Mouse (Mus musculus) lung, embryonic 15.5 days (tissue): Measurements from ENCODE around the gene Kxd1. TPM values are rescaled to one million over a fixed set of nuclear protein-coding genes. Genes with fewer than 3 reads are reported as not detected.
A peak's percentile ranks its signal among the peaks of the same experiment; 100 is the strongest.

Source experiments
- ATAC-seq: fragments of 200-750 bp; cut with Nextera tagmentation; 2 replicates; pipeline ENCODE4 v1.8.0; 2017; ENCODE audit warnings: moderate number of reproducible peaks, borderline replicate concordance; ENCODE audit not compliant: low FRiP score, low TSS enrichment; ENCODE audit errors: extremely low read depth
- H3K27ac ChIP-seq: fragments of 300-500 bp; sonication (generic); 2 replicates; pipeline ENCODE4 v1.5.1; 2015; ENCODE audit warnings: moderate library complexity, mild to moderate bottlenecking, inconsistent platforms
- H3K27me3 ChIP-seq: fragments of 300-500 bp; sonication (generic); 2 replicates; pipeline ENCODE4 v1.6.1; 2015; ENCODE audit warnings: inconsistent platforms
- H3K36me3 ChIP-seq: fragments of 300-500 bp; sonication (generic); 2 replicates; pipeline ENCODE4 v1.6.1; 2015; ENCODE audit warnings: inconsistent platforms
- H3K4me1 ChIP-seq: fragments of 300-500 bp; sonication (generic); 2 replicates; pipeline ENCODE4 v1.6.1; 2015; ENCODE audit warnings: inconsistent platforms
- H3K4me2 ChIP-seq: fragments of 300-500 bp; sonication (generic); 2 replicates; pipeline ENCODE4 v1.6.1; 2015; ENCODE audit warnings: inconsistent platforms, mild to moderate bottlenecking, moderate library complexity
- H3K4me3 ChIP-seq: fragments of 300-500 bp; sonication (generic); 2 replicates; pipeline ENCODE4 v1.5.1; 2015; ENCODE audit warnings: mild to moderate bottlenecking, inconsistent platforms
- H3K9ac ChIP-seq: fragments of 300-500 bp; sonication (generic); 2 replicates; pipeline ENCODE4 v1.6.1; 2015; ENCODE audit warnings: inconsistent platforms
- H3K9me3 ChIP-seq: fragments of 300-500 bp; sonication (generic); 2 replicates; pipeline ENCODE4 v1.6.1; 2016; ENCODE audit warnings: inconsistent platforms
- whole genome bisulfite sequencing: fragments of 180-500 bp; shearing (Covaris S2); methylation state at CpG from one replicate; pipeline ENCODE4 v1.1.7; 2015; 5-methylcytosine and 5-hydroxymethylcytosine counted together
- polyA plus RNA-seq: library from polyadenylated mRNA; unstranded; fragments of >200 nt; fragmentation: Nextera tagmentation; extraction: Ambion mirVana; gene quantifications from 2 replicates; pipeline ENCODE4 v1.2.1, GENCODE M21; 2015

Kxd1 gene
- polyA plus RNA-seq, 1 experiment from 2014 or later = 54.4 TPM

- H3K9ac ChIP-seq = peak overlapping the region; percentile 41; the same call in 1 of the 2 replicates
- no peak overlapping the region for H3K27ac ChIP-seq
- no peaks in the 10 kb centered on the region for H3K36me3 ChIP-seq
- H3K4me2 ChIP-seq = peak overlapping the region; percentile 82
- peaks cover 50% of the 10 kb centered on the region for H3K4me1 ChIP-seq
- peaks cover 93% of the 10 kb centered on the region for H3K27me3 ChIP-seq
- no peak for ATAC-seq
- no peaks in the 10 kb centered on the region for H3K9me3 ChIP-seq
- WGBS = 12% methylated on average over 12 of the region's 12 CpGs
- peak overlapping the region; percentile 54 for H3K4me3 ChIP-seq
These were observed 32.0 kb downstream of the Kxd1 start for GRCm38 (mm10) chr8:70495771-70496062.

GRCm38 (mm10) chr8:70495001-70495770, 32.6 kb downstream of the Kxd1 start:
- H3K9ac ChIP-seq = peak overlapping the region; percentile 41
- no peak for ATAC-seq
- H3K9me3 ChIP-seq = no peaks in the 10 kb centered on the region
- H3K36me3 ChIP-seq = no peaks in the 10 kb centered on the region
- H3K27ac ChIP-seq = no peak overlapping the region
- H3K27me3 ChIP-seq = peaks cover 93% of the 10 kb centered on the region
- H3K4me1 ChIP-seq = peaks cover 50% of the 10 kb centered on the region
- H3K4me3 ChIP-seq = peak overlapping the region; percentile 54
- peak overlapping the region; percentile 82 for H3K4me2 ChIP-seq
- WGBS = 5% methylated on average over 21 of the region's 21 CpGs

- peaks cover 53% of the 10 kb centered on the region for H3K4me1 ChIP-seq
- H3K4me3 ChIP-seq = peak overlapping the region; percentile 54
- H3K9me3 ChIP-seq = no peaks in the 10 kb centered on the region
- 1% methylated on average over 27 of the region's 28 CpGs for WGBS
- 0 out of 2 replicates have a peak overlapping the region, but pooled peaks have one; percentile 21 for H3K27ac ChIP-seq
- H3K36me3 ChIP-seq = no peaks in the 10 kb centered on the region
- peaks cover 95% of the 10 kb centered on the region for H3K27me3 ChIP-seq
- no peak for ATAC-seq
- peak overlapping the region; percentile 41 for H3K9ac ChIP-seq
- H3K4me2 ChIP-seq = peak overlapping the region; percentile 82
These were observed 33.3 kb downstream of the Kxd1 start for GRCm38 (mm10) chr8:70494416-70494945.

GRCm38 (mm10) chr8:70493692-70494415, 33.9 kb downstream of the Kxd1 start:
- peaks cover 97% of the 10 kb centered on the region for H3K27me3 ChIP-seq
- H3K9ac ChIP-seq = peak overlapping the region; percentile 63
- H3K36me3 ChIP-seq = no peaks in the 10 kb centered on the region
- peak overlapping the region; percentile 97 for H3K27ac ChIP-seq
- no peaks in the 10 kb centered on the region for H3K9me3 ChIP-seq
- peak overlapping the region; percentile 82 for H3K4me2 ChIP-seq
- H3K4me1 ChIP-seq = peaks cover 59% of the 10 kb centered on the region
- ATAC-seq = no peak
- peak overlapping the region; percentile 54 for H3K4me3 ChIP-seq
- under 1% methylated on average over 44 of the region's 47 CpGs for WGBS

GRCm38 (mm10) chr8:70492664-70493640, 34.8 kb downstream of the Kxd1 start, which contains the start of gene Crlf1:
TSS of gene Crlf1 (plus strand) at chr8:70493158.
- peak within 1 kb of the TSS; percentile 97 for H3K27ac ChIP-seq
- WGBS = under 1% methylated on average over 53 of the region's 93 CpGs

GRCm38 (mm10) chr8:70490880-70491495, 36.8 kb downstream of the Kxd1 start:
- H3K4me1 ChIP-seq = peaks cover 81% of the 10 kb centered on the region
- H3K27ac ChIP-seq = peak overlapping the region; percentile 97
- no peaks in the 10 kb centered on the region for H3K36me3 ChIP-seq
- 5% methylated on average over 20 of the region's 20 CpGs for WGBS
- no peak for ATAC-seq
- H3K27me3 ChIP-seq = peaks cover 98% of the 10 kb centered on the region
- H3K9ac ChIP-seq = no peak overlapping the region
- H3K4me2 ChIP-seq = peak overlapping the region; percentile 82
- H3K9me3 ChIP-seq = no peaks in the 10 kb centered on the region
- H3K4me3 ChIP-seq = peak overlapping the region; percentile 54; the same call in 1 of the 2 replicates

More at GRCm38 (mm10) chr8:70492664-70493640, 34.8 kb downstream of the Kxd1 start, which contains the start of gene Crlf1:
- H3K9ac ChIP-seq = peak within 1 kb of the TSS; percentile 63
- H3K4me2 ChIP-seq = peak within 1 kb of the TSS; percentile 82
- H3K4me1 ChIP-seq = peaks cover 68% of the 10 kb centered on the region
- ATAC-seq = peak; percentile 16; the same call in 1 of the 2 replicates
- H3K9me3 ChIP-seq = no peaks in the 10 kb centered on the region
- H3K27me3 ChIP-seq = peaks cover 97% of the 10 kb centered on the region
- no peaks in the 10 kb centered on the region for H3K36me3 ChIP-seq
- H3K4me3 ChIP-seq = peak within 1 kb of the TSS; percentile 54

GRCm38 (mm10) chr8:70490061-70490879, 37.5 kb downstream of the Kxd1 start:
- 14% methylated on average over 10 of the region's 10 CpGs for WGBS
- Histone ChIP-seq H3K4me1 (peaks cover 74% of the 10 kb centered on the region), H3K27me3 (peaks cover 98% of the 10 kb centered on the region), H3K4me3 (peak overlapping the region; percentile 54; the same call in 1 of the 2 replicates), H3K4me2 (peak overlapping the region; percentile 82), H3K9ac (peak overlapping the region; percentile 33; the same call in 1 of the 2 replicates), H3K36me3 (no peaks in the 10 kb centered on the region), H3K27ac (peak overlapping the region; percentile 97), H3K9me3 (no peaks in the 10 kb centered on the region)
- no peak for ATAC-seq

- WGBS = under 1% methylated on average over 35 of the region's 41 CpGs
- Histone ChIP-seq H3K4me3 (peak overlapping the region; percentile 32), H3K4me2 (peak overlapping the region; percentile 82), H3K27me3 (peaks cover 98% of the 10 kb centered on the region), H3K36me3 (no peaks in the 10 kb centered on the region), H3K4me1 (peaks cover 71% of the 10 kb centered on the region), H3K27ac (peak overlapping the region; percentile 97), H3K9ac (peak overlapping the region; percentile 33), H3K9me3 (no peaks in the 10 kb centered on the region)
- ATAC-seq = no peak
These were observed 38.2 kb downstream of the Kxd1 start for GRCm38 (mm10) chr8:70489576-70489975.

- ATAC-seq = no peak
- Histone ChIP-seq H3K27ac (peak overlapping the region; percentile 97), H3K4me1 (peaks cover 76% of the 10 kb centered on the region), H3K27me3 (peaks cover 98% of the 10 kb centered on the region), H3K9me3 (no peaks in the 10 kb centered on the region), H3K36me3 (no peaks in the 10 kb centered on the region), H3K4me2 (peak overlapping the region; percentile 82), H3K9ac (peak overlapping the region; percentile 33), H3K4me3 (peak overlapping the region; percentile 32)
- 2% methylated on average over 14 of the region's 14 CpGs for WGBS
These were observed 38.8 kb downstream of the Kxd1 start for GRCm38 (mm10) chr8:70488931-70489470.
